Mouse (Mus musculus): ENCODE measurements around the gene Plekha8.

Plekha8 gene

DNA sequence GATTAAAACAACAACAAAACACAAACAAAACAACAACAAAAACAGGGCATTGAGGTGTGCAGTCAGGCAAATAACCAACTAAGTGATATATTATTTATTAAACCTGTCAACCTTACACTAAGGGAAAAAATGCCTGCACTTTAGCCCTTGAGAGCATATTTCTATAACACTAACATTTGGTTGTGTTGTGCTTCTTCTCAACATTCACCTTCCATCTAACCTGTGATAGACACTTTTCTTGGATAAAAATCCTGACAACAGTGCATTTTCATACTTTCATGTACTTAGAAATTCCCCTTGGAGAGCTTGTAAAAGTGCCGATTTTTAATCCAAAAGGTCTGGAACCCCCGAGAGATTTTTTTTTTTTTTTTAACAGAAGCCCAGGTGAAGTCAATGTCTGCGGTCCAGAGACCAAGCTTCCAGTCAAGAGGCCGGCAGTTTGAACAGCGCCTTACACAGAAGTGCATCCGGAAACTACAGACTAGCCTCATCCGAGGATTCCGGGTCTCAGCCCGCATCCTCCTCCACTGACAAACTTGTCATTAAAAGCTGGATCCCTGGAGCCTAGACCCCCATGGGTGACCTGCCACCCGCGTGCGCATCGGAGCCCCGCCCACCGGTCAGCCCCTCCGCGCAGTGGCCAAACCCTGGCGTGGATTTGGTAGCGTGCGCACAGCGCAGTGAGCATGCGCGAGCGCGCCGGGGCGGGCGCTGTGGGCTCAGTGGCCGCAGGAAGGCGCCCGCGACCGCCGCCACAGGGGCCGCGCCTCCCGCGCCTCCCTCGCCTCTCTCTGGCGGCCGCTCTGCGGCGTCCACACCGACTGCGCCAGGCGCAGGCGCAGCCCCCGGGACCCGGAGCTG is at the start of gene Plekha8:
Gene Plekha8 (plus strand): TSS at position 643 of the 861 bp plus-strand sequence.
- DNase-seq (ENCODE audit: low spot score), result peak; percentile 90

DNA sequence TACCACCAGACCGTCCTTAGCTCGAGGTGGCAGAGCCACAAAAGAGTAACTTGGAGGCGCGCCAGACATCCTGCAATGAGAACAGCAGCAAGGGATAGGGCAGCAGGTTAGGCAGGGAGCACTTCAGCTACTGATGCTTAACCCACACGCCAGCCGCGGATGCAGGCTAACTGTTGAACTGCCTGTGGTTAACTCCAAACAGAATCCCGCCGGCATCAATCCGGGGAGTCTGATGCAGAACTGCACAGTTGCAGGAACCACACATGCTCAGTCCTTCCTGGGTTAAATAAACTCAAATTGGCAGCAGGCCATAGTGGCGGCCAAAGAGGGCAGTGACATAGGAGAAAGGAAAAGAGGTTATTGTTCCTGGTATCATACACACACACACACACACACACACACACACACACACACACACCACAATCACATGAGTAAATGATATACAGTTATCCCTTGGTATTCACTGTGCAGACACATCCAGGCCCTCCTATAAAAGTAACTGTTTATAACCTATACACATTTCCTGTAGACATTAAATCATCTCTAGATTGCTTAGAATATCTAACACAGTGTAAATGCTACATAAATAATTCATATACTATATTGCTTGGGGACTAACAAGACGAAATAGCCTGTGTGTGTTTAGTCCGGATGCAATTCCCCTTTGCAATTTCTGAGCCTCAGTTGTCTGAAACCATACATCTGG is 46.4 kb upstream of the Plekha8 start:
- DNase-seq (ENCODE audit: low spot score), result no peak

DNA sequence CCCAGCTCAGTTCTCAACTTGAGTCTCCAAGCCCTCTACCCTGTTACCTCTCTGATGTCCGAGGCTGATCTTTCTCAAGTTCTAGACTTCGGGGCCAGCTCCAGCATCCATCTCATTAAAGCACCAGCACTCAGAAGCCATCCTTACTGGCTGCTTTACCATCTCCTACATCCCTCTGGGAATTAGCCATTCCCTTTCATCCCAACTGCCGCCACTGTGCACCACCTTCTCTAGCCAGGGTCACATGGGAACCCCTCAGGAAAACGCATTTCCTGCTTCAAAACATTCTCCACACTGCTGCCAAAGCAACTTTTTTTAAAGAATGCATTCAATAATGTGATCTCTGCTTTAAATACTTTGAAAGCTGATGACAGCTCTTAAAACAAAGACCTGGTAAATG is 45.6 kb upstream of the Plekha8 start:
- no peak for DNase-seq (ENCODE audit: low spot score)

DNA sequence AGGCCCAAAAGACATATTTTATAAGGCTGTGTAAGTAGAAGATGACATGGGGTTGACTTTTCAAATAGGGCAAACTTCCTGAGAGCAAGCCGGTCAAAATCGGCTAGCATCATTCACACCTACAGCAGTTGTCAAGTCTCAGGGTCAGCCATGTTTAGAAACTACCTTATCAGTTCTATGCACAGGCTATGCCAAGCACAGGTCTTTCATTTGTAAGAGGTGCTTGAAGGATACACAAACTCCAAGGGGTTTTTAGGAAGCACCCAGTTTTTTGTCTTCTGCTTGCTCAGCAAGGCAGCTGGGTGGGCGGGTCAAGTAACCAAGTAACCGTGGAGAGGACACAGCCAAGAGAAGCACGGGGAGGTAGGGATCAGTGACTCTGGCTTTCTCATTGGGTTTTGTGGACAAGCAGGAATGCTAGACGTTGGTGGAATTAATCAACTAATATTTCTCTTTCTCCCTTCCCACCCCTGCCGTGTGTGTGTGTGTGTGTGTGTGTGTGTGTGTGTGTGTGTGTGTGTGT is 44.0 kb upstream of the Plekha8 start:
- DNase-seq (ENCODE audit: low spot score), result no peak

DNA sequence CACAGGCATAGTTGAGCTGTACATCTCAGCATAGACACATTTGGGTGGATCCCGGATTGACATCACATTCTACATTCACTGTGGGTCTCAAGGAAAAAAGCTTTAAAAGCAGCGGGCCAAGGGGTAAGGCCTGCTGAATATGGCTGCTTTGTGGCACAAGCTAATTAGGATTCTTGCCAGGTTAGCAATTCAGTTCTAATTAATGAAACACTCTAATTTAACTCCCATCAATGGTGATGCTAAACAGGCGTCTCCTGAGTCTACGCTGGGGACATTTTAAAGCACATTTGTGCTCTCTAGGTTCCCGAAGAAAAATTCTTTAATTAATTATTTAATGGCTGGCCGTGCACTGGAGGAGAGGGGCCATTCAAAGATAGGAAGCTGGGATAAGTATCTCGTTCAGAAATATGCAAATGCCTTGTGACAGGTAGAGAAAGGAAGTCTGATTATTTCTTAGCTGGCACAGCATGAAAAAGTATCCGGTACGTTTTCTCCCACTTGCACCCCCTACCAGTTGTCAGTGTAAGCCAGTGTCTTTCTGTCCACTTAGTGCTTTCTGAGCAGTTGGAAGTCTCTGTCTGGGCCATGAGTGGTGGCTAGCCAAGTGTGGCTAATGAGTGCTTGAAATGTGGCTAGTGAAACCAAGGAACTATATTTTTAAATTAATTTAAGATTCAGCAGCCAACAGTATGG is 42.0 kb upstream of the Plekha8 start:
- DNase-seq (ENCODE audit: low spot score), result no peak

- no peak for DNase-seq (ENCODE audit: low spot score)
These were observed 41.3 kb upstream of the Plekha8 start for GRCm38 (mm10) chr6:54553632-54554031.

DNA sequence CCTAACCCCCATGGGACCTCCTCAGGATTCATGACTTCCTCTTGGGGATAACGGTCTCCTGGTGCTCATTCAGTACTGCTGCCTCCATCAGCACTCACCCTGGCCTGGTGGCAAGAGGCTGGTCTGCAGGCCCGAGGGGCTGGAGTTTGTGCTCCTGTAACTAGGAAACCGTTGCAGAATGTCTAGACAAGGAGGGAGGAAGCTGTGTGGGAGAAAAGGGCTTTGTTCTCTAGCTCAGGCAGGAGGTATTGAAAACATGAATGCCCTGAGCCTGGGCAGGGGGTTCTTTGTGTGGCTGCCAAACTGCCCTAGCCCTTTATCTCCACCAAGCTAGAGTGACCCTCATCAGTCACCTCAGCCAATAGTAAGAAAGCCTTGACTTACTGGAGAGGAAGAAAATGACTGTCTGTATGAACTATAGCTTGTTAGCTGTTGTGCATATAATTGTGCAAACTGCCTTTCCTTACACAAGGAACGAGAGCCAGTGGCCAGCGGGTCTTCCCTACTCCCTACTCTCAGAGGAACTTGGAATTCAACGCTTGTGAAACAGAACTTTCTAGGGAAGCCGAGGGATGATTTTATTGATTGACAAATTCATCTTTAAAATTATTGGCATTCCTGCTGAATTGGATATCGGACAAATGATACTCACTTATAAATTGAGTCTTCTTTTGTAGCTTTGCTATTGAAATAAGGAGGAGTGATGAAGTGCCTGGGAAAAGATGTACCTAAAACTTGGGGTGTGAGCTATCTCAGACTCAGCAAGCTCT is 40.4 kb upstream of the Plekha8 start:
- DNase-seq (ENCODE audit: low spot score), result no peak

DNA sequence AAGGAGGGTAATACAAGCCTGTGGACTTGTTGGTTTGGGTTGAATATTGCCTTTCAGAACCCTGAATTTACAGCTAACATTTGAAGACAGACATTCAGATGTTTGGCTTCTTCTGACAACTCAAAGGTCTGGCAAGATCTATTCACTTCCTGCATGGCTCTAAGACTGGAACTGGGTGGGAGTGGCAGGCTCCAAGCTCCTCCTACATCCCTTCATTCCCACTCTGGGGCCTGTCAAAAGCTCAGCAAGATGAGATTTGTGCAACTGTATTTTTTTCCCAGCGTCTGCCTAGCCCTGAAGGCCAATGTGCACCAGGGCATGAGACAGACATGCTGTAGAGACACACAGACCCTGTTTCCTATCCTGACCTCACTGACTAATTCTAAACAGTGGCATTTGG is 39.1 kb upstream of the Plekha8 start:
- DNase-seq (ENCODE audit: low spot score), result no peak

DNA sequence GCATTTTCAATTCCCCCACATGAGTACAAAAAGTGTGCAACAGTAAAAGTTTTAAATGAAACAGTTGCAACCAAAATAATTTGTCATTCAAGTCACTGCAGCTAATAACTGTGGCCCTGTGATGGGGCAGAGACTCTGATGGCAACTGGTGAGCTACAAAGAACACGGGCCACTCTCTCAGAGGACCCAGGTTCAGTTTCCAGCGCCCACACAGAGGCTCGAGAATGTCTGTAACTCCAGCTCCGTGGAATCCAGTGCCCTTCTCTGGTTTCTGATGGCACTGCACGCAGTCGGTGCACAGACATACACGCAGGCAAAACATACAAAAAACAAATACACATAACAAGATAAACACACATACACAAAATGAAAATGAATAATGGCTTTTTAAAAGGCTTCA is 37.2 kb upstream of the Plekha8 start:
- no peak for DNase-seq (ENCODE audit: low spot score)

- no peak for DNase-seq (ENCODE audit: low spot score)
These were observed 36.4 kb upstream of the Plekha8 start for GRCm38 (mm10) chr6:54558466-54558865.

DNA sequence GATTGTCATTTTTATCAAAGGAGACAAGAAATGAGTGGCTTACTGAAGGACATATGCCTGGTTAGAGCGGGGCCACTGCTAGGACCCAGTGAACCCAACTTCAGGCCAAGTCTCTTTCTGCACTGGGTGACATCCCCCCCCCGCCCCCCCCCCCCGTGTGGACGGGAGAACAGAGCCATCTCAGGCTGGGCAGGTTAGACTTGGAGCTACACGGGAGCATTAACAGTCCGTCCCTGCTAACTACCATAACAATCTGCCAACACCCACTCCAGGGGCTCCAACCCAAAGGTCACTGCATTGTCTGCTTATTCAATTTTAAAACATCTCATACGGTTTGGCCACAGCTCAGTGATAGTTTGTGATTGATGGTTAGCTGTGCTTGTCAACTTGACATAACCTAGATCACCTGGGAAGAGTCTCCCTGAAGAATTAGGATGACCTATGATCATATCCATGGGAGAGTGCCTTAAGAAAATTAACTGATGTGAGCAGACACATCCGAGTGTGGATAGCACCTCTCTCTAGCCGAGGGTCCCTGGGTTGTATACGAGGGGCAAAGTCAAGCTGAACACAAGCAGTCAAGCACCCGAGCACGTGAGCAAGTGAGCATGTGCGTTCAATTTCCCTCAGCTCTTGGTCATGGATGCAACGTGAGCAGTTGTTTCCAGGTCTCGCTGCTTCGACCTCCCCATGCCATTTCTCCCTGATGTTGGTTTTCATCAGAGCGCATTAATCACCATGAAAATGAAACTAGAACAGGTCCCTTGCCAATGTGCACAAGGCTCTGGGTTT is 32.7 kb upstream of the Plekha8 start:
- no peak for DNase-seq (ENCODE audit: low spot score)

GRCm38 (mm10) chr6:54563561-54563960 is 31.4 kb upstream of the Plekha8 start:
- no peak for DNase-seq (ENCODE audit: low spot score)

- DNase-seq (ENCODE audit: low spot score), result no peak
These were observed 30.4 kb upstream of the Plekha8 start for GRCm38 (mm10) chr6:54564506-54564991.

GRCm38 (mm10) chr6:54565012-54565411 is 29.9 kb upstream of the Plekha8 start:
- DNase-seq (ENCODE audit: low spot score), result no peak

DNA sequence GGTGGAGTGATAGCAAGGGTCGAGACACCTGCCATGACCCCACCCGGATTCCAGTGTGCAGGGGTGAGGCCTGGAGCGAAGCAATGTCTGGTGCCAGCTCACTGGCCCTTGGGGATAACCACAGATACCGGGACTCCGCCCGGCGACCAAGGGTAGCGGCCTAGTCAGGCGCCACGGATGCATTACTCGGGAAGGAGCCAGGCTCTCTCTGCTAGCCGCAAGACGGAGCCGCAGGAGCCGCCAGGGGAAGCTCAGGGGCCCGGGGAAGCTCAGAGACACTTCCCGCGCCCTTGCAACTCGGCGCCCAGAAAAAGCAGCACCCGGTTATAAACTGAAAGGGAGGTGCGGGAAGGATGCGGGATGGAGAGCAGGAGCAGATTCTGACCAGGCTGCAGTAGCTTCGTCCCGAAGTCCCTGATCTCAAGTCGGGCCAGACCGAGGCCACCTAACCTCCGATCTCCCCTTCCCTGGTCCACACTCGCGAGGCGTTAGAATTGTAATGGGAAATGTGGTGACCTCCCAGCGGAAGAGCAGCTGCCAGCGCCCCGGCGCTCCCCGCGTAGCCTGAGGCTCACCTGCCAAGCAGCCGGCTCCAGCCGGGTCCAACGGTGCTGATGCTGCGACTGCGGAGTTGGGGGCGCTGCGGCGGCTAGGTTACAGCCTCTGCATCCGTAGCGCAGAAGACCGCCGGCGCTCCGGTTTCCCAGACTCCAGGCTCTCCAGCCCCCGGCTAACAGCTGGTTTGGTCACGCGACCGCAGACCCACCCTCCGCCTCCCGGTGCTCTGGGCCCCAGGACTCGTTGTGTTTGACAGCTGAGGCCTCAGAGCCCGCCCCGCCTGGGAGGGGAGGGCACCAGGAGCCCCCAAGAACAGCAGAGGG is 29.0 kb upstream of the Plekha8 start, which contains the start of gene Scrn1:
Gene Scrn1 (minus strand): TSS at position 825 of the 881 bp plus-strand sequence.
- peak; percentile 74 for DNase-seq (ENCODE audit: low spot score)

GRCm38 (mm10) chr6:54566546-54566919 is 28.4 kb upstream of the Plekha8 start:
- no peak for DNase-seq (ENCODE audit: low spot score)

- no peak for DNase-seq (ENCODE audit: low spot score)
These were observed 25.1 kb upstream of the Plekha8 start for GRCm38 (mm10) chr6:54569776-54570175.

GRCm38 (mm10) chr6:54573218-54573955 is 21.5 kb upstream of the Plekha8 start:
- no peak for DNase-seq (ENCODE audit: low spot score)

DNA sequence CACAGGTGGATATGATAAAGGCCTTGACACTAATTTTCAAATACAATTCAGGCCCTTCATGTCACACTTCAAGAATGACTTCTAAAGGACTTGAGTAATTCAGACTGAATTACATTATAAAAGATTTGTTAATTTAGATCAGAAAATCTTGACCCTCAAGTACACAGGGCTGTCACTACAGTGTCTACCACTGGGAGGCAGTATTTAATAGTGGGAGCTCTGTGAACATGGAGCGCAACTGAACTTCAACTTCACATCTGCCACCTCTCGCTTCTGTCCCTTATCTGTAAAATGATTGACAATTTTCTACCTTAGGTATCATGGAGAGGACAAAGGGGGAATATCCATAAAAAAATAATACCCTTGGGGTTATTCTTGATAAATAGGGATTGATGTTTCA is 8.7 kb upstream of the Plekha8 start:
- DNase-seq (ENCODE audit: low spot score), result peak; percentile 72
